Mouse (Mus musculus): ENCODE results near the gene Tm7sf2. TPM values are rescaled to one million over a fixed set of nuclear protein-coding genes. Genes with fewer than 3 reads are reported as not detected.
A peak's percentile ranks its signal among the peaks of the same experiment; 100 is the strongest.
"Not testable (repeated sequence)": the region's sequence is repeated elsewhere in the genome, so short reads cannot be mapped to it uniquely, and the experiment has no call there.

Tm7sf2 gene
- polyA plus RNA-seq, 1 experiment from 2014 or later = 13.9 TPM

- H3K4me1 ChIP-seq = peaks cover 27% of the 10 kb centered on the region
- H3K4me2 ChIP-seq = no peak overlapping the region
- H3K27ac ChIP-seq = no peak overlapping the region
- H3K9me3 ChIP-seq = no peaks in the 10 kb centered on the region
- no peak overlapping the region for H3K4me3 ChIP-seq
- H3K9ac ChIP-seq = no peak overlapping the region
- H3K27me3 ChIP-seq = no peaks in the 10 kb centered on the region
- 85% methylated on average over 7 of the region's 7 CpGs for WGBS
- peaks cover 77% of the 10 kb centered on the region for H3K36me3 ChIP-seq
- no peak for ATAC-seq (ENCODE audit: borderline replicate concordance, extremely low read depth, low FRiP score, low TSS enrichment)
Observed at GRCm38 (mm10) chr19:6052516-6052915, 15.7 kb downstream of the Tm7sf2 start.

DNA sequence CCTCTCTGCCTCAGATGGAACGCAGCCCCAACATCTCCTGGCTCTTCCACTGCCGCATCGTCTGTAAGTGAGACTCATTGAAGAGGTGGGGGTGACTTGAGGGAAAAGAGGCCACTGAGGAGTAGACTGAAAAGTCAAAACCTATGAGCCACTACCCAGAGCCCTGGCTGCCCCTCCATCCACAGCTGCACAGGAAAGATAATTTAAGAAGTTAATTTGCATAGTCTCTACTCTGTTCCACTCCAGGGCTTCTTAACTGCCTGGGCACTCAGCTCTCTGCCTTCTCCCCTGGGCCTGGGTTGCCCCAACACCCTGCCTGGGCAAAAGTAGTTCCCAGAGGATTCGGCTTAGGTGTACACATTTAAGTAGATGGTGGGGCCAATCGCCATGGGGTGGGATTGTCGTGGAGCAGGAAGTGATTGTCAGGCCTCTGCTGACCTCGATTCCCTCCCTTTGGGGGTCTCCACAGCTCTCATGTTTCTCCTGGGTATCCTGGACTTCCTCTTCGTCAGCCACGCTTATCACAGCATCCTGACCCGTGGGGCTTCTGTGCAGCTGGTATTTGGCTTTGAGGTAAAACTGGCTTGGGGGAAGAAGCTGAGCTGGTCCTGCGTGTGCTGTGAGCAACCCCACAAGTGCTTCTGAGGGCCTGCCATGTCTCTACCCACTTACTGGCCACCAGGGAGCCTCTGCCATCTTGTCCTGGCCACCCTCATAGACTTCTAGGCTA is 19.3 kb downstream of the Tm7sf2 start:
- WGBS = 86% methylated on average over 11 of the region's 11 CpGs
- Histone ChIP-seq H3K4me2 (no peak overlapping the region), H3K27ac (no peak overlapping the region), H3K9ac (no peak overlapping the region), H3K4me1 (peaks cover 25% of the 10 kb centered on the region), H3K4me3 (no peak overlapping the region), H3K9me3 (no peaks in the 10 kb centered on the region), H3K36me3 (peaks cover 58% of the 10 kb centered on the region), H3K27me3 (no peaks in the 10 kb centered on the region)
- ATAC-seq (ENCODE audit: borderline replicate concordance, extremely low read depth, low FRiP score, low TSS enrichment) = no peak

- ATAC-seq (ENCODE audit: borderline replicate concordance, extremely low read depth, low FRiP score, low TSS enrichment) = no peak
- Histone ChIP-seq H3K27ac (no peak overlapping the region), H3K9ac (peak overlapping the region; percentile 89)
Observed at GRCm38 (mm10) chr19:6047899-6048166, 20.3 kb downstream of the Tm7sf2 start.

DNA sequence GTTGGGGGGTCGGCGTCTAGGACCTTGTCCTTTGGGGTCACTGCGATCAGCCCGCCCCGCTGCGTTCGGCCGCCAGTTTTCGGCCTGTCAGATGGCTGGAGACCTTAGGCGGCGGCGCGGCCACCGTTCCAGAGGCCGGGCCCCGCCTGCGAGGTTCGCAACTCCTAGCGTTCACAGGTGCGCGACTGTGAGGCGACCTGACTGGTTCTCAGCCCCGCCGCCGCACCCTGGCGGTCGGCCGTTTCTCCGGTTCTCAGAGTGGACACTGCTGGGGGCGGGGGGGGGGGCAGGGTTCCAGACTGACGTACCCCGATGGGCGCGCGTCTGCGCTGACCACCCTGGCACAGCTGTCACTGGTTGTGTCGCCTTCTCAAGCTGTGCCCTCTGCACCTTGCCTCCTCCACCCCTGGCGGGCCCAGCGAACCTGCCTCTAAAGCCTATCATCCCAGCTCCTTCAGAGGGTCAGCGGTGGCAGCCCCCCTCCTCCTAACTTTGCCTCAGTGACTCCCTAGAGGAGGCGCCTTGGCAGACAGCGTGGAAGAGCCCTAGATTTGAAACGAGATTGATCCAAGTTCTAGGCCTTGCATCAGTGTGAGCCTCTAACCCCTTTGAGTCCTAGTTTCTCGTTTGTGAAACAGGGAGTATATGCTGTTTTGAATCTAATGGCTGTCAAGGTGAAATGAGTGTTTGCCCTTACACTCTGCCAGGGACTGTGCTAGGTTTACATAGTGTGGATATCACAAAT is 20.8 kb downstream of the Tm7sf2 start:
- H3K27me3 ChIP-seq = no peaks in the 10 kb centered on the region
- H3K9me3 ChIP-seq = no peaks in the 10 kb centered on the region
- WGBS = 2% methylated on average over 36 of the region's 44 CpGs
- H3K4me3 ChIP-seq = peak overlapping the region; percentile 92
- H3K9ac ChIP-seq = peak overlapping the region; percentile 89
- peaks cover 42% of the 10 kb centered on the region for H3K36me3 ChIP-seq
- peaks cover 25% of the 10 kb centered on the region for H3K4me1 ChIP-seq
- H3K4me2 ChIP-seq = peak overlapping the region; percentile 93
- peak; percentile 12; the same call in 1 of the 2 replicates for ATAC-seq (ENCODE audit: borderline replicate concordance, extremely low read depth, low FRiP score, low TSS enrichment)
- peak overlapping the region; percentile 98 for H3K27ac ChIP-seq

More at GRCm38 (mm10) chr19:6047899-6048166, 20.3 kb downstream of the Tm7sf2 start:
- peaks cover 25% of the 10 kb centered on the region for H3K4me1 ChIP-seq
- peaks cover 48% of the 10 kb centered on the region for H3K36me3 ChIP-seq
- peak overlapping the region; percentile 92 for H3K4me3 ChIP-seq
- 73% methylated on average over 8 of the region's 8 CpGs for WGBS
- no peaks in the 10 kb centered on the region for H3K9me3 ChIP-seq
- H3K4me2 ChIP-seq = peak overlapping the region; percentile 93
- H3K27me3 ChIP-seq = no peaks in the 10 kb centered on the region

GRCm38 (mm10) chr19:6046294-6047153 is 21.6 kb downstream of the Tm7sf2 start, which contains the start of gene Syvn1:
Gene Syvn1 (plus strand): TSS chr19:6046576.
- H3K9ac ChIP-seq = peak within 1 kb of the TSS; percentile 89
- peaks cover 25% of the 10 kb centered on the region for H3K4me1 ChIP-seq
- H3K27me3 ChIP-seq = no peaks in the 10 kb centered on the region
- H3K9me3 ChIP-seq = no peaks in the 10 kb centered on the region
- peak within 1 kb of the TSS; percentile 93 for H3K4me2 ChIP-seq
- H3K4me3 ChIP-seq = peak within 1 kb of the TSS; percentile 92
- H3K27ac ChIP-seq = peak within 1 kb of the TSS; percentile 98
- peaks cover 34% of the 10 kb centered on the region for H3K36me3 ChIP-seq
- WGBS = under 1% methylated on average over 65 of the region's 65 CpGs
- ATAC-seq (ENCODE audit: borderline replicate concordance, extremely low read depth, low FRiP score, low TSS enrichment) = peak; percentile 90

- 12% methylated on average over 20 of the region's 20 CpGs for WGBS
- H3K9me3 ChIP-seq = no peaks in the 10 kb centered on the region
- peaks cover 25% of the 10 kb centered on the region for H3K36me3 ChIP-seq
- peak overlapping the region; percentile 93 for H3K4me2 ChIP-seq
- ATAC-seq (ENCODE audit: borderline replicate concordance, extremely low read depth, low FRiP score, low TSS enrichment) = peak; percentile 21; the same call in 1 of the 2 replicates
- peak overlapping the region; percentile 89 for H3K9ac ChIP-seq
- H3K27ac ChIP-seq = peak overlapping the region; percentile 98
- H3K27me3 ChIP-seq = no peaks in the 10 kb centered on the region
- peak overlapping the region; percentile 92 for H3K4me3 ChIP-seq
- H3K4me1 ChIP-seq = peaks cover 25% of the 10 kb centered on the region
Observed at GRCm38 (mm10) chr19:6045366-6046293, 22.5 kb downstream of the Tm7sf2 start.

- H3K36me3 ChIP-seq = peaks cover 10% of the 10 kb centered on the region
- H3K4me2 ChIP-seq; H3K9me3 ChIP-seq; H3K9ac ChIP-seq; ATAC-seq (ENCODE audit: borderline replicate concordance, extremely low read depth, low FRiP score, low TSS enrichment); H3K4me3 ChIP-seq; H3K27ac ChIP-seq; H3K27me3 ChIP-seq: not testable (repeated sequence)
- H3K4me1 ChIP-seq = peaks cover 25% of the 10 kb centered on the region
- WGBS = 33% methylated on average over 4 of the region's 4 CpGs
Observed at GRCm38 (mm10) chr19:6044102-6044501, 24.1 kb downstream of the Tm7sf2 start.

DNA sequence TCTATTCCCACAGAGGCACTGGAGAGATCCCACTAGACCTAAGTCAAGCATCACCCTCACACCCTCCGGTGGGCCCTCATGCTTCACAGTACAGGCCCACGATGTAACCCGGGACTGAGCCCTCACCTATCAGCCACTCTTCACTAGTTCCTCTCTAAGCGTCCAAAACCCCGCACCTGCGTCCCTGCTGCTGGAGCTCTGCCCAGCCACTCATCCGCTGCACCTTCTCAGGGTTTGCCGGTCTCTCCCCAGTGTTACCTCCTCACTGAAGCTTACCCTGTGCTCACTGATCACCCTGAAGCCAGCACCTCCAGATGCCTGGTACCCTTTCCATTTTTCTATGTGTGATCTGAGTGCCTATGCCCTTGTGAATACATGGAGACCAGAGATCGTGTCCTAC is 25.9 kb downstream of the Tm7sf2 start:
- Histone ChIP-seq H3K9me3 (no peaks in the 10 kb centered on the region), H3K27ac (no peak overlapping the region), H3K27me3 (no peaks in the 10 kb centered on the region), H3K4me1 (peaks cover 10% of the 10 kb centered on the region), H3K4me3 (no peak overlapping the region), H3K9ac (no peak overlapping the region), H3K36me3 (no peaks in the 10 kb centered on the region), H3K4me2 (no peak overlapping the region)
- ATAC-seq (ENCODE audit: borderline replicate concordance, extremely low read depth, low FRiP score, low TSS enrichment) = no peak
- 70% methylated on average over 9 of the region's 9 CpGs for WGBS

DNA sequence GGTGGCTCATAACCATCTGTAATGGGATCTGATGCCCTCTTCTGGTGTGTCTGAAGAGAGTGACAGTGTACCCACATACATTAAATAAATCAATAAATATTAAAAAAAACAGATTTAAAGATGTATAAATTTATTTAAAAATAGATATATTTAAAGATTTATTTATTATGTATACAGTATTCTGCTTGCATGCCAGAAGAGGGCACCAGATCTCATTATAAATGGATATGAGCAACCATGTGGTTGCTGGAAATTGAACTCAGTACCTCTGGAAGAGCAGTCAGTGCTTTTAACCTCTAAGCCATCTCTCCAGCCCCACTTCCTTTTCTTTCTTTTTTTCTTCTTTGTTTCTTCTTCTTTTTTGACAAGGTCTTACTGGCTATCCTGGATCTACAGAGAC is 28.2 kb downstream of the Tm7sf2 start:
- Histone ChIP-seq H3K36me3 (no peaks in the 10 kb centered on the region), H3K4me2 (no peak overlapping the region), H3K9me3 (no peaks in the 10 kb centered on the region), H3K9ac (no peak overlapping the region), H3K27ac (no peak overlapping the region), H3K4me3 (no peak overlapping the region), H3K4me1 (peaks cover 2% of the 10 kb centered on the region), H3K27me3 (no peaks in the 10 kb centered on the region)
- no peak for ATAC-seq (ENCODE audit: borderline replicate concordance, extremely low read depth, low FRiP score, low TSS enrichment)

DNA sequence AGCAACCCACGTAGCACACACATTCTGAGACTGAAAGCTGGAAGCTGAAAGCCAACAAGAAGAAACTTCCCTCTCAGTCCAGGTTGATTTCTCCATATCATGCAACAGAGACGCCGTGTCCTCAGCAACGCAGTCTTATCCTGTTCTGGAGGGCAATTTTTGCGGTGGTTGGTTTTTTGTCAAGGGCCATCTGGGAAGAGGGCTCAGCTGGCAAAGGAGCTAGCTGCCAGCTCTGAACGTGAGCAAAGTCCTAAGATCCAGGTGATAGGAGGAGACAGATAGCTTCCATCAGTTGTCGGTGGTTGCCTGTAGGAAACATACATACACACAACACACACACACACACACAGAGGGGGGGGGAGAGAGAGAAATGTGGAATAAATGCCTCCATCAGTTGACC is 29.8 kb downstream of the Tm7sf2 start:
- WGBS = 73% methylated on average over 7 of the region's 7 CpGs
- H3K9ac ChIP-seq = no peak overlapping the region
- H3K27me3 ChIP-seq = no peaks in the 10 kb centered on the region
- no peak overlapping the region for H3K4me2 ChIP-seq
- ATAC-seq (ENCODE audit: borderline replicate concordance, extremely low read depth, low FRiP score, low TSS enrichment) = no peak
- no peaks in the 10 kb centered on the region for H3K4me1 ChIP-seq
- no peak overlapping the region for H3K4me3 ChIP-seq
- no peaks in the 10 kb centered on the region for H3K9me3 ChIP-seq
- H3K27ac ChIP-seq = no peak overlapping the region
- no peaks in the 10 kb centered on the region for H3K36me3 ChIP-seq

DNA sequence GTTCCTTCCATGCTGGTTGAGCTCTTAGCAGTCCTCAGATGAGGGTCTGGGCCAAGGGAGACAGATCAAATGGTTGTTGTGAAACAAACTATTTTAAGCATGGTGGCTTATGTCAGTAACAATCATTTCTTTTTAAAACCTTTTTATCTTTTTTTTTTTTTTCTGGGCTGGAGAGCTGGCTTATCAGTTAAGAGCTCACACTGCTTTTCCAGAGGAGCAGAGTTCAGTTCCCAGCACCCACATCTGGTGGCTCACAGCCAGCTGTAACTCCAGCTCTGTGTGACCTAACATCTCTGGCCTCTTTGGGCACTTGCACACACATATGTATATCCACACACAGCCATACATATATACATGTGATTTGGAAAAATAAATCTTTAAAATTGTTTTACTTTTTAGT is 30.5 kb downstream of the Tm7sf2 start:
- Histone ChIP-seq H3K27me3 (no peaks in the 10 kb centered on the region), H3K4me3 (no peak overlapping the region), H3K36me3 (no peaks in the 10 kb centered on the region), H3K4me1 (no peaks in the 10 kb centered on the region), H3K27ac (no peak overlapping the region), H3K9ac (no peak overlapping the region), H3K9me3 (no peaks in the 10 kb centered on the region), H3K4me2 (no peak overlapping the region)
- ATAC-seq (ENCODE audit: borderline replicate concordance, extremely low read depth, low FRiP score, low TSS enrichment) = no peak

Measured in lung, embryonic 15.5 days (tissue).